Mouse (Mus musculus): ENCODE results near the gene Heatr5a.

DNA sequence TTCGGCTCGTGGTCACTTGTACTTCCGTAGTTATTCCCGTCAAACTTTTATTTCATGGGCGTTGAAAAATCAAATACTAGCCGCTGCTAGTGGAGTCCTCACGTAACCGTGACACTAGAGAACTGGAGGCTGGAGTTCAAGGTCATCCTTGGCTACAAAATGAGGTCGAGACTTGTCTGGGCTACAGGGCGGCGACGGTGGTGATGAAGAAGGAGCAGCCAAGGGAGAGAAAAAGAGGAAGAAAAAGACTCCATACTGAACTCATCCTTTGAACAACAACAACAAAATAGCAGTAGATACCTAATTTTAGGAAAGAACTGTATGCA, 141.1 kb downstream of the Heatr5a start:
- no peak for TF ChIP-seq CTCF (IDR thresholded peaks at IDR 0.05)
- no peak for TF ChIP-seq POLR2A (IDR thresholded peaks at IDR 0.05; ENCODE audit: insufficient read depth, low read depth, low read length)
- TF ChIP-seq EP300 (IDR thresholded peaks at IDR 0.05; ENCODE audit: insufficient read depth, low read depth, low read length): no peak
